Mouse (Mus musculus) megakaryocyte, embryonic 14.5 days (primary cell): ENCODE data around the gene Eps8.

Experiments used
- FLI1 ChIP-seq: IDR thresholded peaks from 2 replicates; pipeline ENCODE4 v1.6.1; 2012; ENCODE audit warnings: low read length, inconsistent platforms, mixed read lengths
- GATA1 ChIP-seq: IDR thresholded peaks from 3 replicates; pipeline ENCODE4 v1.6.1; 2012; ENCODE audit warnings: mixed read lengths, low read length, inconsistent platforms, borderline replicate concordance

DNA sequence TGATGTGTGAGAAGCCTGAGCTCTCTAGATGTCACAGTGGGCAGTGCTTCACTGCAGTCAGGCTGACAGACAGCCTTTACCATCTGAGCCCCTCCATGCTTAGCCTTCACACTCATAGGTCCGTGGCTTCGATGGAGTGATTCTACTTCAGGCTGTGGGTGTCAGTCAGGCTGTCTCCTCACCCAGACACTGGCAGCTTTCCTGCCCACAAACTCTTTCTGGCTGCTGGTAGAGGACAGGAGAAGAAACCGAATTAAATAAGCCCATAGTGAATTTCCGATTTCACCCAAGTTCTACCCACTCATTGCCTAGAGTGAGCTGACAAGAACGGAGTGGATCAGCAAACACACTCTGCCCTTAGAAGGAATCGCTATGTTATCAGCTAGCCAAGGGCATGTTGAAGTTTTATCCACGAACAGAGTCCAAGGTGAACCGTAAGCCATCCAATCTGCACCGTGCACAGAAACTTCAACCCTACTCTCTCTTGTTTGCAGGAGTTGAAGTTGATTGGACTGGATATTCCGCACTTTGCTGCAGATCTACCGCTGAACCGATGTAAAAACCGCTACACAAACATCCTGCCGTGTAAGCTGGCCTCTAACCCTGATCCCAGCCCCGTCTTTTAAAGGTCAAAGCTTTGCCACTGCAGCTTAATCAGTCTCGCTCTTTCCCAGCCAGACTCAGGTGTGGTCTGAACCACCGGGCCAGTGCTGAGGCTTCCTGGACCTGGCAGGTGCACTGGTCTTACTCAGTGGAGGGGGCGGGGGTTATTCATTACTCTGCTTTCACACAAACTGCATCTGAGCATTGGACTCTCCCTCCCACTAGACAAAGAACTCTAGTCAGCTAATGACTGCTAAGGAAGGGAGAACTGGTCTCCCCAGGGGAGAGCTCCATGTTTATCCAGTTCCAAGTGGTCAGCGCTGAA is 213.9 kb downstream of the Eps8 start:
- TF ChIP-seq FLI1 (no peak), GATA1 (no peak)
